ENCODE assay signal across 12 mouse cellular contexts in genomic region chr13:48650615-48651014, GRCm38 (mm10). TPM values are rescaled to one million over a fixed set of nuclear protein-coding genes. Genes with fewer than 3 reads are reported as not detected.
A peak's percentile ranks its signal among the peaks of the same experiment; 100 is the strongest.
DNase-seq lines count a peak whose midpoint lies in the region; TF ChIP-seq lines count a peak whose summit lies in the region.
"Had no signal": no experiment of that assay in that cellular context is flagged by ENCODE, and none has a peak within 500 bp of the region (broad histone marks: within the 10 kb centered on the region; RNA-seq: fewer than 3 reads in every experiment).

No protein-coding gene starts in this region.

- TF ChIP-seq RAD21 in MEL (IDR thresholded peaks at IDR 0.05; ENCODE audit: low read depth, low read length): peak; percentile 73

- TF ChIP-seq EP300 in MEL (IDR thresholded peaks at IDR 0.05; ENCODE audit: low read depth in 1 of 2, low read length in 2 of 2): no peak

- H3K9me3 ChIP-seq in MEL (replicated peaks; ENCODE audit: insufficient read depth, low read length): no peaks in the 10 kb centered on the region
- H3K9me3 ChIP-seq: forebrain, embryonic 12.5 days; hindbrain, embryonic 15.5 days; limb, embryonic 13.5 days; neural tube, embryonic 12.5 days had no signal

- TF ChIP-seq POLR2A in MEL (IDR thresholded peaks at IDR 0.05; ENCODE audit: control insufficient read depth in 1 of 2, insufficient read depth in 1 of 2, low read depth in 1 of 2, low read length in 2 of 2, poor library complexity in 1 of 2): no peak

- peaks cover 0 to 10% of the 10 kb centered on the region in 2 experiments; a peak in 2 of 4 replicates for H3K36me3 ChIP-seq in MEL (ENCODE audit: control insufficient read depth in 1 of 2, insufficient read depth in 2 of 2, low read length in 2 of 2)
- H3K36me3 ChIP-seq: forebrain, embryonic 12.5 days; hindbrain, embryonic 15.5 days; limb, embryonic 13.5 days; neural tube, embryonic 12.5 days had no signal

- H3K27ac ChIP-seq in layer of hippocampus, adult 2 months: no peak overlapping the region
- H3K27ac ChIP-seq in MEL (ENCODE audit: control insufficient read depth, low read depth, low read length): peak overlapping the region; percentile 94
- H3K27ac ChIP-seq: forebrain, embryonic 12.5 days; hindbrain, embryonic 15.5 days; limb, embryonic 13.5 days; neural tube, embryonic 12.5 days had no signal

- H3K79me2 ChIP-seq in MEL (ENCODE audit: control insufficient read depth, insufficient read depth, low read length, poor library complexity): no peaks in the 10 kb centered on the region

- H3K9ac ChIP-seq in MEL (ENCODE audit: control insufficient read depth, low read depth, low read length, poor library complexity, severe bottlenecking): peak overlapping the region; percentile 22
- H3K9ac ChIP-seq: forebrain, embryonic 12.5 days; hindbrain, embryonic 15.5 days; limb, embryonic 13.5 days; neural tube, embryonic 12.5 days had no signal

- peaks cover 2 to 26% of the 10 kb centered on the region in 2 experiments; a peak in 3 of 4 replicates for H3K4me1 ChIP-seq in MEL (ENCODE audit: control insufficient read depth in 1 of 2, insufficient read depth in 2 of 2, low read length in 2 of 2)
- H3K4me1 ChIP-seq: forebrain, embryonic 12.5 days; limb, embryonic 13.5 days; neural tube, embryonic 12.5 days had no signal

- no peak overlapping the region for H3K4me3 ChIP-seq in layer of hippocampus, adult 2 months
- H3K4me3 ChIP-seq in MEL (ENCODE audit: control insufficient read depth in 1 of 2, insufficient read depth in 1 of 2, low read depth in 2 of 2, low read length in 2 of 2): peak overlapping the region; percentile 24 to 34; a peak in 3 of 4 replicates
- H3K4me3 ChIP-seq: forebrain, embryonic 12.5 days; hindbrain, embryonic 15.5 days; limb, embryonic 13.5 days; neural tube, embryonic 12.5 days had no signal

- peak; percentile 71 for TF ChIP-seq CTCF in layer of hippocampus, adult 2 months (conservative IDR thresholded peaks at IDR 0.05)
- TF ChIP-seq CTCF in MEL (IDR thresholded peaks at IDR 0.05 in 2 of 3, conservative IDR thresholded peaks at IDR 0.05 in 1 of 3; ENCODE audit: control insufficient read depth in 1 of 3, insufficient read depth in 1 of 3, low read depth in 2 of 3, low read length in 3 of 3, poor library complexity in 1 of 3, severe bottlenecking in 1 of 3): peak; percentile 75 to 99 (median 87)

- H3K27me3 ChIP-seq in MEL (ENCODE audit: control insufficient read depth in 1 of 2, insufficient read depth in 2 of 2, low read length in 2 of 2): no peaks in the 10 kb centered on the region

- no peak for DNase-seq in layer of hippocampus, adult 2 months (ENCODE audit: low spot score in 2 of 2)
- DNase-seq in layer of hippocampus, postnatal 25 days (ENCODE audit: extremely low spot score in 1 of 2, low spot score in 1 of 2): no peak
- peak; percentile 91 for DNase-seq in MEL (ENCODE audit: low read depth, low spot score)
- DNase-seq in embryo, embryonic 11 days: peak; percentile 55
- peak; percentile 55 for DNase-seq in retina, postnatal 1 day
- DNase-seq in gastrocnemius, postnatal 25 days: no peak
- no peak for DNase-seq in left cerebral cortex, adult 18-20 months (ENCODE audit: low spot score in 2 of 2)
- DNase-seq in urinary bladder, adult 18-20 months (ENCODE audit: low spot score in 2 of 2): no peak

TF ChIP-seq in MEL, 35 proteins besides CTCF, POLR2A, EP300 and RAD21:
- TF ChIP-seq MXI1 (IDR thresholded peaks at IDR 0.05; ENCODE audit: low read depth, low read length): peak; percentile 83
- TF ChIP-seq NRF1 (IDR thresholded peaks at IDR 0.05; ENCODE audit: insufficient read depth, low read depth, low read length, poor library complexity, severe bottlenecking): no peak
- TF ChIP-seq SIN3A (IDR thresholded peaks at IDR 0.05; ENCODE audit: low read length): no peak
- no peak for TF ChIP-seq RCOR1 (IDR thresholded peaks at IDR 0.05; ENCODE audit: low read depth, low read length)
- no peak for TF ChIP-seq USF1 (IDR thresholded peaks at IDR 0.05; ENCODE audit: low read depth, low read length)
- TF ChIP-seq ZMIZ1 (IDR thresholded peaks at IDR 0.05; ENCODE audit: low read depth, low read length): no peak
- TF ChIP-seq CHD2 (IDR thresholded peaks at IDR 0.05; ENCODE audit: low read length): no peak
- TF ChIP-seq GABPA (IDR thresholded peaks at IDR 0.05; ENCODE audit: low read depth, low read length): no peak
- TF ChIP-seq NELFE (IDR thresholded peaks at IDR 0.05; ENCODE audit: low read depth, low read length): no peak
- TF ChIP-seq CHD1 (IDR thresholded peaks at IDR 0.05; ENCODE audit: low read depth, low read length): no peak
- no peak for TF ChIP-seq E2F4 (IDR thresholded peaks at IDR 0.05; ENCODE audit: borderline replicate concordance, low read depth, low read length)
- TF ChIP-seq SMC3 (IDR thresholded peaks at IDR 0.05; ENCODE audit: low read depth, low read length): peak; percentile 72
- TF ChIP-seq ETS1 (IDR thresholded peaks at IDR 0.05; ENCODE audit: low read depth, low read length): no peak
- no peak for TF ChIP-seq USF2 (IDR thresholded peaks at IDR 0.05; ENCODE audit: borderline replicate concordance in 1 of 2, insufficient read depth in 1 of 2, low read depth in 1 of 2, low read length in 2 of 2)
- TF ChIP-seq TBP (IDR thresholded peaks at IDR 0.05; ENCODE audit: low read depth, low read length): no peak
- TF ChIP-seq KAT2A (conservative IDR thresholded peaks at IDR 0.05; ENCODE audit: low read depth, low read length): no peak
- TF ChIP-seq ZC3H11A (IDR thresholded peaks at IDR 0.05; ENCODE audit: low read depth, low read length): peak; percentile 49
- TF ChIP-seq MAZ (IDR thresholded peaks at IDR 0.05; ENCODE audit: low read depth, low read length): no peak
- peak; percentile 44; the same call in 1 of the 2 replicates for TF ChIP-seq JUND (IDR thresholded peaks at IDR 0.05; ENCODE audit: low read depth, low read length)
- TF ChIP-seq MYB (IDR thresholded peaks at IDR 0.05; ENCODE audit: low read depth, low read length): no peak
- TF ChIP-seq MYC (IDR thresholded peaks at IDR 0.05; ENCODE audit: low read depth, low read length): peak; percentile 97
- no peak for TF ChIP-seq MEF2A (IDR thresholded peaks at IDR 0.05; ENCODE audit: extremely low read depth, insufficient replicate concordance, low read depth, low read length, poor library complexity, severe bottlenecking)
- no peak for TF ChIP-seq BHLHE40 (IDR thresholded peaks at IDR 0.05; ENCODE audit: borderline replicate concordance, low read depth, low read length)
- no peak for TF ChIP-seq POLR2AphosphoS2 (IDR thresholded peaks at IDR 0.05; ENCODE audit: low read length)
- 0 out of 2 replicates have a peak, but pooled peaks have one; percentile 14 for TF ChIP-seq HCFC1 (IDR thresholded peaks at IDR 0.05; ENCODE audit: low read depth, low read length)
- no peak for TF ChIP-seq POLR2AphosphoS5 (IDR thresholded peaks at IDR 0.05; ENCODE audit: borderline replicate concordance, low read depth, low read length)
- no peak for TF ChIP-seq TAL1 (IDR thresholded peaks at IDR 0.05; ENCODE audit: low read length)
- no peak for TF ChIP-seq ZNF384 (IDR thresholded peaks at IDR 0.05; ENCODE audit: low read depth, low read length)
- TF ChIP-seq GATA1 (IDR thresholded peaks at IDR 0.05; ENCODE audit: low read depth, low read length): no peak
- no peak for TF ChIP-seq UBTF (IDR thresholded peaks at IDR 0.05; ENCODE audit: borderline replicate concordance, insufficient read depth, low read depth, low read length)
- no peak for TF ChIP-seq TCF12 (IDR thresholded peaks at IDR 0.05; ENCODE audit: low read depth, low read length)
- TF ChIP-seq MAFK (IDR thresholded peaks at IDR 0.05; ENCODE audit: borderline replicate concordance, low read depth, low read length): no peak
- TF ChIP-seq ELF1 (IDR thresholded peaks at IDR 0.05; ENCODE audit: low read depth, low read length): no peak
- no peak for TF ChIP-seq ZKSCAN1 (IDR thresholded peaks at IDR 0.05; ENCODE audit: low read depth, low read length)
- TF ChIP-seq MAX (IDR thresholded peaks at IDR 0.05; ENCODE audit: low read length): peak; percentile 86

RNA-seq across cellular contexts. Expression of gene Barx1, which starts 12.2 kb away (rescaled TPM):
- not detected for total RNA-seq in layer of hippocampus, adult 2 months (2021)
- not detected for total RNA-seq in layer of hippocampus, postnatal 25 days (2021)
- total RNA-seq in MEL (2012; rRNA removed): not detected in 2 replicates
- polyA plus RNA-seq in MEL (2012; ENCODE audit: insufficient read depth in 1 of 2, insufficient read length in 2 of 2, low read depth in 1 of 2, low replicate concordance in 2 of 2, missing spikeins in 1 of 2): not detected
- not detected for total RNA-seq in gastrocnemius, postnatal 25 days (2021)
- total RNA-seq in left cerebral cortex, adult 18-20 months (2021): not detected
- polyA plus RNA-seq: hindbrain, embryonic 15.5 days; neural tube, embryonic 12.5 days had no signal

RNA-seq across cellular contexts. Expression of gene Ptpdc1, which starts 25.2 kb away (rescaled TPM):
- total RNA-seq in layer of hippocampus, adult 2 months (2021): 10 to 100 TPM; 37.0 to 44.7 TPM
- 10 to 100 TPM; 40.2 to 44.1 TPM for total RNA-seq in layer of hippocampus, postnatal 25 days (2021)
- 2.8 and 3.3 TPM in 2 replicates for total RNA-seq in MEL (2012; rRNA removed)
- polyA plus RNA-seq in MEL (2012; ENCODE audit: insufficient read depth in 1 of 2, insufficient read length in 2 of 2, low read depth in 1 of 2, low replicate concordance in 2 of 2, missing spikeins in 1 of 2): 1 to 10 TPM in 1 of 2 experiments, not detected in 1; 7.6 TPM
- 1 to 10 TPM; 4.1 to 4.4 TPM for total RNA-seq in gastrocnemius, postnatal 25 days (2021)
- total RNA-seq in left cerebral cortex, adult 18-20 months (2021): 10 to 100 TPM; 21.8 to 23.5 TPM

Comparison
In these comparisons a context has a peak if more than half of its experiments do, and no peak if none do; other contexts are left out.
1. DNase-seq: peak in MEL (single experiment), embryo, embryonic 11 days (single experiment) and retina, postnatal 1 day (single experiment); none in layer of hippocampus, adult 2 months (0 of 2), layer of hippocampus, postnatal 25 days (0 of 2), gastrocnemius, postnatal 25 days (single experiment), left cerebral cortex, adult 18-20 months (0 of 2) and urinary bladder, adult 18-20 months (0 of 2).